Mouse (Mus musculus): Measurements from ENCODE around the gene Lrp4.

Lrp4 gene

GRCm38 (mm10) chr2:91457259-91457655 lies at the start of gene Lrp4:
Lrp4 (plus strand) TSS chr2:91457511.
- DNase-seq (ENCODE audit: low read depth): no peak

GRCm38 (mm10) chr2:91408031-91408430 lies 49.3 kb upstream of the Lrp4 start:
- no peak for DNase-seq (ENCODE audit: low read depth)

GRCm38 (mm10) chr2:91411473-91411872 lies 45.8 kb upstream of the Lrp4 start:
- peak; percentile 41 for DNase-seq (ENCODE audit: low read depth)

- no peak for DNase-seq (ENCODE audit: low read depth)
Measured at GRCm38 (mm10) chr2:91412361-91412760, 45.0 kb upstream of the Lrp4 start.

- DNase-seq (ENCODE audit: low read depth): no peak
Measured at GRCm38 (mm10) chr2:91413811-91414210, 43.5 kb upstream of the Lrp4 start.

- no peak for DNase-seq (ENCODE audit: low read depth)
Measured at GRCm38 (mm10) chr2:91421641-91422040, 35.7 kb upstream of the Lrp4 start.

- no peak for DNase-seq (ENCODE audit: low read depth)
Measured at GRCm38 (mm10) chr2:91424061-91424720, 33.1 kb upstream of the Lrp4 start.

- no peak for DNase-seq (ENCODE audit: low read depth)
Measured at GRCm38 (mm10) chr2:91426321-91426720, 31.0 kb upstream of the Lrp4 start.

- DNase-seq (ENCODE audit: low read depth): no peak
Measured at GRCm38 (mm10) chr2:91429146-91429545, 28.2 kb upstream of the Lrp4 start.

GRCm38 (mm10) chr2:91429915-91430599 lies 27.3 kb upstream of the Lrp4 start:
- DNase-seq (ENCODE audit: low read depth): no peak

GRCm38 (mm10) chr2:91430600-91430919 lies 26.8 kb upstream of the Lrp4 start:
- no peak for DNase-seq (ENCODE audit: low read depth)

- no peak for DNase-seq (ENCODE audit: low read depth)
Measured at GRCm38 (mm10) chr2:91436713-91437112, 20.6 kb upstream of the Lrp4 start.

- no peak for DNase-seq (ENCODE audit: low read depth)
Measured at GRCm38 (mm10) chr2:91437116-91437815, 20.0 kb upstream of the Lrp4 start.

GRCm38 (mm10) chr2:91439271-91439670 lies 18.0 kb upstream of the Lrp4 start:
- no peak for DNase-seq (ENCODE audit: low read depth)

- DNase-seq (ENCODE audit: low read depth): no peak
Measured at GRCm38 (mm10) chr2:91439876-91440275, 17.4 kb upstream of the Lrp4 start.

GRCm38 (mm10) chr2:91440686-91441085 lies 16.6 kb upstream of the Lrp4 start:
- DNase-seq (ENCODE audit: low read depth): no peak

GRCm38 (mm10) chr2:91441715-91442114 lies 15.6 kb upstream of the Lrp4 start:
- DNase-seq (ENCODE audit: low read depth): no peak

- no peak for DNase-seq (ENCODE audit: low read depth)
Measured at GRCm38 (mm10) chr2:91442241-91442640, 15.1 kb upstream of the Lrp4 start.

- peak; percentile 78 for DNase-seq (ENCODE audit: low read depth)
Measured at GRCm38 (mm10) chr2:91444286-91444892, 12.9 kb upstream of the Lrp4 start, which contains the start of gene 1110051M20Rik. 1110051M20Rik (minus strand) TSS chr2:91444704.

GRCm38 (mm10) chr2:91449662-91450061 lies 7.6 kb upstream of the Lrp4 start:
- DNase-seq (ENCODE audit: low read depth): no peak

- no peak for DNase-seq (ENCODE audit: low read depth)
Measured at GRCm38 (mm10) chr2:91450316-91450715, 7.0 kb upstream of the Lrp4 start.

- no peak for DNase-seq (ENCODE audit: low read depth)
Measured at GRCm38 (mm10) chr2:91452658-91453057, 4.7 kb upstream of the Lrp4 start.
